Comparison of ENCODE assay signal across 16 mouse cellular contexts in genomic region chr7:80702510-80702909, GRCm38 (mm10). TPM values are rescaled to one million over a fixed set of nuclear protein-coding genes. Genes with fewer than 3 reads are reported as not detected.
DNase-seq lines count a peak whose midpoint lies in the region; ATAC-seq lines count a peak whose summit lies in the region.
"Had no signal": no experiment of that assay in that cellular context is flagged by ENCODE, and none has a peak within 500 bp of the region (broad histone marks: within the 10 kb centered on the region; RNA-seq: fewer than 3 reads in every experiment).

No protein-coding gene starts in this region.

- WGBS in midbrain, embryonic 14.5 days, result 65% methylated on average over 6 of the region's 6 CpGs

- H3K4me3 ChIP-seq in midbrain, embryonic 14.5 days (replicated peaks; ENCODE audit: low read depth, low read length), result no peak overlapping the region
- H3K4me3 ChIP-seq: forebrain, embryonic 10.5 days; limb, embryonic 13.5 days; midbrain, embryonic 10.5 days had no signal

- DNase-seq in heart, adult 11 months, result peak; percentile 89
- DNase-seq in heart, postnatal 4 days, result no peak
- peak; percentile 62 for DNase-seq in ZHBTc4 (ENCODE audit: low read depth, low spot score)
- peak; percentile 73 for DNase-seq in liver
- DNase-seq in adrenal gland, postnatal 36 days, result no peak
- no peak for DNase-seq in midbrain, embryonic 14.5 days
- DNase-seq in thymus, postnatal 36 days, result no peak
- DNase-seq: adrenal gland, postnatal 14 days; lung, postnatal 10 days; retina, postnatal 1 day; thymus, adult 2 months had no signal

- no peaks in the 10 kb centered on the region for H3K4me1 ChIP-seq in midbrain, embryonic 14.5 days (ENCODE audit: control insufficient read depth, insufficient read depth, low read length)
- H3K4me1 ChIP-seq: forebrain, embryonic 10.5 days; limb, embryonic 13.5 days had no signal

- no peak overlapping the region for H3K4me2 ChIP-seq in midbrain, embryonic 14.5 days (ENCODE audit: low read length)
- H3K4me2 ChIP-seq: limb, embryonic 13.5 days had no signal

- no peaks in the 10 kb centered on the region for H3K9me3 ChIP-seq in midbrain, embryonic 14.5 days (ENCODE audit: control insufficient read depth, low read length)
- H3K9me3 ChIP-seq: forebrain, embryonic 10.5 days; limb, embryonic 13.5 days; midbrain, embryonic 10.5 days had no signal

- no peak overlapping the region for H3K27ac ChIP-seq in midbrain, embryonic 14.5 days (replicated peaks; ENCODE audit: low read depth, low read length)
- H3K27ac ChIP-seq: forebrain, embryonic 10.5 days; limb, embryonic 13.5 days; midbrain, embryonic 10.5 days had no signal

- ATAC-seq in megakaryocyte-erythroid progenitor cell, adult 5-6 weeks (replicated peaks; ENCODE audit: low FRiP score, low TSS enrichment, poor library complexity, severe bottlenecking), result peak; percentile 94
- ATAC-seq in midbrain, embryonic 14.5 days (ENCODE audit: low FRiP score, low TSS enrichment), result no peak
- ATAC-seq: inflammation-experienced regulatory T-cells, adult 6 months had no signal

- H3K27me3 ChIP-seq in midbrain, embryonic 14.5 days (ENCODE audit: control insufficient read depth, insufficient read depth, low read length), result no peaks in the 10 kb centered on the region
- H3K27me3 ChIP-seq: limb, embryonic 13.5 days had no signal

- H3K9ac ChIP-seq in midbrain, embryonic 14.5 days (replicated peaks; ENCODE audit: low read length), result no peak overlapping the region
- H3K9ac ChIP-seq: limb, embryonic 13.5 days had no signal

- no peaks in the 10 kb centered on the region for H3K36me3 ChIP-seq in midbrain, embryonic 14.5 days (ENCODE audit: control insufficient read depth, insufficient read depth, low read length)
- H3K36me3 ChIP-seq: forebrain, embryonic 10.5 days; limb, embryonic 13.5 days; midbrain, embryonic 10.5 days had no signal

RNA-seq across cellular contexts. Expression of gene Crtc3, which starts 13.8 kb away (rescaled TPM):
- total RNA-seq in heart, postnatal 4 days (2021), result 10 to 100 TPM; 19.5 to 20.3 TPM
- 29.1 and 29.3 TPM in 2 replicates for total RNA-seq in megakaryocyte-erythroid progenitor cell, adult 5-6 weeks (2014; fragmentation: Nextera tagmentation)
- total RNA-seq in megakaryocyte-erythroid progenitor cell, adult 5-6 weeks (2017), result 8.2 and 14.8 TPM in 2 replicates
- total RNA-seq in adrenal gland, postnatal 36 days (2021), result 10 to 100 TPM; 25.0 to 31.2 TPM
- 11.7 and 14.0 TPM in 2 replicates for polyA plus RNA-seq in midbrain, embryonic 14.5 days (2014; fragmentation: Nextera tagmentation; extraction: Ambion mirVana)

Comparison
In these comparisons a context has a peak if more than half of its experiments do, and no peak if none do; other contexts are left out.
1. DNase-seq: peak in heart, adult 11 months (single experiment), ZHBTc4 (single experiment) and liver (single experiment); none in heart, postnatal 4 days (single experiment), adrenal gland, postnatal 36 days (0 of 2), midbrain, embryonic 14.5 days (single experiment) and thymus, postnatal 36 days (0 of 2).